Mouse (Mus musculus) R1 (cell line): ENCODE data around the gene Tanc2.

Experiments used
- DNase-seq: peaks from one replicate; pipeline ENCODE4 v3.0.0-alpha.2; 2018; ENCODE audit warnings: low read depth, low spot score

The Tanc2 gene

GRCm38 (mm10) chr11:105589877-105590641 is at the start of gene Tanc2:
Tanc2 (plus strand) TSS chr11:105589986.
- peak; percentile 45 for DNase-seq

GRCm38 (mm10) chr11:105540781-105541180 is 49.0 kb upstream of the Tanc2 start:
- no peak for DNase-seq

- no peak for DNase-seq
Measured at GRCm38 (mm10) chr11:105541366-105541765, 48.4 kb upstream of the Tanc2 start.

- DNase-seq = no peak
Measured at GRCm38 (mm10) chr11:105542129-105542528, 47.7 kb upstream of the Tanc2 start.

GRCm38 (mm10) chr11:105545801-105546200 is 44.0 kb upstream of the Tanc2 start:
- no peak for DNase-seq

GRCm38 (mm10) chr11:105546393-105546792 is 43.4 kb upstream of the Tanc2 start:
- DNase-seq = no peak

GRCm38 (mm10) chr11:105548383-105548782 is 41.4 kb upstream of the Tanc2 start:
- peak; percentile 33 for DNase-seq

- DNase-seq = no peak
Measured at GRCm38 (mm10) chr11:105549164-105550121, 40.3 kb upstream of the Tanc2 start.

GRCm38 (mm10) chr11:105557285-105557684 is 32.5 kb upstream of the Tanc2 start:
- no peak for DNase-seq

GRCm38 (mm10) chr11:105558091-105558490 is 31.7 kb upstream of the Tanc2 start:
- DNase-seq = no peak

- no peak for DNase-seq
Measured at GRCm38 (mm10) chr11:105558803-105559505, 30.8 kb upstream of the Tanc2 start.

GRCm38 (mm10) chr11:105563546-105563945 is 26.2 kb upstream of the Tanc2 start:
- DNase-seq = no peak

- no peak for DNase-seq
Measured at GRCm38 (mm10) chr11:105567221-105567641, 22.6 kb upstream of the Tanc2 start.

GRCm38 (mm10) chr11:105571996-105572395 is 17.8 kb upstream of the Tanc2 start:
- no peak for DNase-seq

GRCm38 (mm10) chr11:105574241-105574640 is 15.5 kb upstream of the Tanc2 start:
- DNase-seq = no peak

- peak; percentile 7 for DNase-seq
Measured at GRCm38 (mm10) chr11:105577211-105577610, 12.6 kb upstream of the Tanc2 start.

GRCm38 (mm10) chr11:105582020-105582419 is 7.8 kb upstream of the Tanc2 start:
- DNase-seq = no peak

GRCm38 (mm10) chr11:105589231-105589876 is 432 bp upstream of the Tanc2 start:
- DNase-seq = peak; percentile 91

GRCm38 (mm10) chr11:105591905-105592304 is 2.1 kb downstream of the Tanc2 start:
- DNase-seq = peak; percentile 73

GRCm38 (mm10) chr11:105602177-105602576 is 12.4 kb downstream of the Tanc2 start:
- no peak for DNase-seq

GRCm38 (mm10) chr11:105626201-105626600 is 36.4 kb downstream of the Tanc2 start:
- no peak for DNase-seq
